Mouse (Mus musculus): ENCODE measurements around the gene Rundc1. TPM values are rescaled to one million over a fixed set of nuclear protein-coding genes. Genes with fewer than 3 reads are reported as not detected.
"Not testable (repeated sequence)": the region's sequence is repeated elsewhere in the genome, so short reads cannot be mapped to it uniquely, and the experiment has no call there.

Gene Rundc1
- 14.2 and 18.3 TPM in 2 replicates for polyA plus RNA-seq (2012; rRNA removed)

DNA sequence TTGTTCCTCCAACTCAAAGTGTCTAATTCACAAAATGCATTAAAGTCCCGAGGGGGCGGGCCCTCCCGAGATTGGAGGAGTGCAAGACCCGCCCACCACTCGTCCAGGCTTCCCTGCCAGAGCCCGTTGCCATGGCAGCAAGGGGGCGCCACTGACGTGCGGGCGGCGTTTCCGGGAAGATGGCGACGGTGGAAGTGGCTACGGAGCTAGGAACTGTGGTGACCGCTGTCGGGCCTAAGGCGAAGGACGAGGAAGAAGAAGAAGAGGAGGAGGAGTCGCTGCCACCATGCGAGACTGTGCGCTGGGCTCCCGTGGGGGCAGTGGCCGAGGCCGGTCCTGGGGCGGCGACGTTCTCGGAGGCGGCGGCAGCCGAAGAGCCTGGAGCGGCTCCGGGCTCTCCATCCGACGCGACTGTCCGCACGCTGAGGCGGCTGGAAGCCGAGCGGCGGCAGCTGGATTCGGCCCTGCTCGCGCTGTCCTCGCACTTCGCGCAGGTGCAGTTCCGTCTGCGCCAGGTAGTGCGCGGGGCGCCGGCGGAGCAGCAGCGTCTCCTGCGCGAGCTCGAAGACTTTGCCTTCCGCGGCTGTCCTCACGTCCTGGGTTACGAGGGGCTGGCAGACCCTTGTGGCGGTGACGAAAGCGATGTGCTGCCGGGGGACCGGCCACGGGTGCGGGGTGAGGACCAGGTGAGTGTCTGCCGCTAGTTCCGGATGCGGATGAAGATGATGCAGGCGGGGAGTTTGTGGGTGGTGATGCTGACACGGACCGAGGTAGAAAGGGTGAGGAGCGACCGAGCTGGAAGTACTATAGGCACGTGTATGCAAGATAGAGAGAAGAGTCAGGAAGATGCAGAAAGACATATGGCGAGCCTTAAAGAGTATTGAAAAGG is at the start of gene Rundc1, which contains the start of gene Ptges3l:
TSS of gene Rundc1 (plus strand) at position 161 of the 889 bp plus-strand sequence.
TSS of gene Ptges3l (minus strand) at position 409 of the 889 bp plus-strand sequence.
- Histone ChIP-seq H3K4me1 (ENCODE audit: control insufficient read depth, insufficient read depth, insufficient read length) (peaks cover 6% of the 10 kb centered on the region), H3K27ac (ENCODE audit: insufficient read depth, low read length) (peak within 1 kb of the TSS; percentile 86), H3K36me3 (ENCODE audit: control insufficient read depth, insufficient read depth, low read length) (peaks cover 3% of the 10 kb centered on the region), H3K4me3 (ENCODE audit: extremely low read depth, insufficient read depth, insufficient read length) (peak within 1 kb of the TSS; percentile 95), H3K27me3 (ENCODE audit: control insufficient read depth, insufficient read depth, low read length) (no peaks in the 10 kb centered on the region)
- peak; percentile 90 to 99 for DNase-seq (ENCODE audit: low read depth in 1 of 2, low spot score in 2 of 2)
- WGBS: under 1% methylated on average over 81 of the region's 81 CpGs
- TF ChIP-seq CTCF (IDR thresholded peaks at IDR 0.05; ENCODE audit: extremely low read depth, insufficient read depth, insufficient read length, insufficient replicate concordance) (peak; percentile 8; the same call in 1 of the 2 replicates), POLR2A (IDR thresholded peaks at IDR 0.05; ENCODE audit: low read depth, low read length) (peak; percentile 72)

- not testable (repeated sequence) for DNase-seq (ENCODE audit: low read depth in 1 of 2, low spot score in 2 of 2); H3K27me3 ChIP-seq (ENCODE audit: control insufficient read depth, insufficient read depth, low read length); H3K36me3 ChIP-seq (ENCODE audit: control insufficient read depth, insufficient read depth, low read length); H3K27ac ChIP-seq (ENCODE audit: insufficient read depth, low read length); H3K4me3 ChIP-seq (ENCODE audit: extremely low read depth, insufficient read depth, insufficient read length); H3K4me1 ChIP-seq (ENCODE audit: control insufficient read depth, insufficient read depth, insufficient read length)
- 89% methylated on average over 8 of the region's 8 CpGs for WGBS
Measured at GRCm38 (mm10) chr11:101378196-101378595, 46.7 kb upstream of the Rundc1 start.

DNA sequence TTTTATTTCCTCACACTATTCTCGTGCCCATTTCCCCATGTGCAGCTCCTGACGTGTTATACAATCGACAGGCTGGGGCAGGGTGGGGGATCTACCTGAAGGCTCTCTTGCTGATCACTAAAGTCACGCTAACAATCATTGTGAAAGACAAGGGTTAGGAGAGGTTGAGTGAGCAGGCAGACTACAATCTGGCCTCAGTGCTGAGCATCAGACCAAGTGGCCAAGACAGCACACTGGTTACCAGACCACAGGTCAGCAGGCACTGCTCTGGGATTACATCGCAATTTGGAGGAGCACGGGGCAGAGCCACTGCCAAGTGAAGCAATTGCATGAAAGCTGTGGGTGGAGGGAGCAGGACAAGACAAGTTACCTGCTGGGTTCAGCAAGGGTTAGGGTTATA is 46.0 kb upstream of the Rundc1 start:
- WGBS: 73% methylated on average over 6 of the region's 6 CpGs
- TF ChIP-seq CTCF (IDR thresholded peaks at IDR 0.05; ENCODE audit: extremely low read depth, insufficient read depth, insufficient read length, insufficient replicate concordance): no peak
- no peak for TF ChIP-seq POLR2A (IDR thresholded peaks at IDR 0.05; ENCODE audit: low read depth, low read length)
- no peaks in the 10 kb centered on the region for H3K4me1 ChIP-seq (ENCODE audit: control insufficient read depth, insufficient read depth, insufficient read length)
- no peaks in the 10 kb centered on the region for H3K27me3 ChIP-seq (ENCODE audit: control insufficient read depth, insufficient read depth, low read length)
- DNase-seq (ENCODE audit: low read depth in 1 of 2, low spot score in 2 of 2): no peak
- H3K27ac ChIP-seq (ENCODE audit: insufficient read depth, low read length): no peak overlapping the region
- H3K4me3 ChIP-seq (ENCODE audit: extremely low read depth, insufficient read depth, insufficient read length): no peak overlapping the region
- H3K36me3 ChIP-seq (ENCODE audit: control insufficient read depth, insufficient read depth, low read length): no peaks in the 10 kb centered on the region

- Histone ChIP-seq H3K36me3 (ENCODE audit: control insufficient read depth, insufficient read depth, low read length) (no peaks in the 10 kb centered on the region), H3K4me3 (ENCODE audit: extremely low read depth, insufficient read depth, insufficient read length) (no peak overlapping the region), H3K4me1 (ENCODE audit: control insufficient read depth, insufficient read depth, insufficient read length) (no peaks in the 10 kb centered on the region), H3K27me3 (ENCODE audit: control insufficient read depth, insufficient read depth, low read length) (no peaks in the 10 kb centered on the region), H3K27ac (ENCODE audit: insufficient read depth, low read length) (no peak overlapping the region)
- TF ChIP-seq CTCF (IDR thresholded peaks at IDR 0.05; ENCODE audit: extremely low read depth, insufficient read depth, insufficient read length, insufficient replicate concordance): no peak
- TF ChIP-seq POLR2A (IDR thresholded peaks at IDR 0.05; ENCODE audit: low read depth, low read length): no peak
- 60% methylated on average over 4 of the region's 4 CpGs for WGBS
- DNase-seq (ENCODE audit: low read depth in 1 of 2, low spot score in 2 of 2): no peak
Measured at GRCm38 (mm10) chr11:101381817-101382216, 43.1 kb upstream of the Rundc1 start.

DNA sequence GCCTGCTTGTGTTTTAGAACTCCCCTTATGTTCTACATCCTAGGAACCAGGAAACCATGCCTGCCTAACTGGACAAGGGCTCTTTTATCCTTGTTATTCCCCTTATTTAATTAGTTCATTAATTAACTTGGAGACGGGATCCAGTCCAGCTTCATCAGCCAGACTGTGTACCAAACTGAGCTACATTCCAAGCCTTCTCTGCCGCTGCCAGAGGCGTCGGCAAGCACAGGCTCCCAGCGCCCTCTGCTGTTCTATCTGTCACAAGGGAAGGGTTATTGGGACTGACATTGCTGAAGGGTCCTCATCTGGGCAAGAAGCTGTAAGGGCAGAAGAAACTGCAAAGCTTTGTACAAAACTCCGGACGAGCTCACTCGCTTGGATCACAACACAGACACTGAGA is 29.8 kb upstream of the Rundc1 start:
- H3K27me3 ChIP-seq (ENCODE audit: control insufficient read depth, insufficient read depth, low read length): no peaks in the 10 kb centered on the region
- H3K27ac ChIP-seq (ENCODE audit: insufficient read depth, low read length): no peak overlapping the region
- H3K4me1 ChIP-seq (ENCODE audit: control insufficient read depth, insufficient read depth, insufficient read length): no peaks in the 10 kb centered on the region
- 6% methylated on average over 8 of the region's 8 CpGs for WGBS
- no peaks in the 10 kb centered on the region for H3K36me3 ChIP-seq (ENCODE audit: control insufficient read depth, insufficient read depth, low read length)
- no peak overlapping the region for H3K4me3 ChIP-seq (ENCODE audit: extremely low read depth, insufficient read depth, insufficient read length)
- TF ChIP-seq CTCF (IDR thresholded peaks at IDR 0.05; ENCODE audit: extremely low read depth, insufficient read depth, insufficient read length, insufficient replicate concordance) (peak; percentile 60; the same call in 1 of the 2 replicates), POLR2A (IDR thresholded peaks at IDR 0.05; ENCODE audit: low read depth, low read length) (no peak)
- DNase-seq (ENCODE audit: low read depth in 1 of 2, low spot score in 2 of 2): peak in 1 of 2 experiments; percentile 38

- WGBS: 91% methylated on average over 2 of the region's 2 CpGs
- H3K4me3 ChIP-seq (ENCODE audit: extremely low read depth, insufficient read depth, insufficient read length): no peak overlapping the region
- no peaks in the 10 kb centered on the region for H3K27me3 ChIP-seq (ENCODE audit: control insufficient read depth, insufficient read depth, low read length)
- peaks cover 8% of the 10 kb centered on the region for H3K36me3 ChIP-seq (ENCODE audit: control insufficient read depth, insufficient read depth, low read length)
- no peak for DNase-seq (ENCODE audit: low read depth in 1 of 2, low spot score in 2 of 2)
- peaks cover 5% of the 10 kb centered on the region; the same call in 1 of the 2 replicates for H3K4me1 ChIP-seq (ENCODE audit: control insufficient read depth, insufficient read depth, insufficient read length)
- H3K27ac ChIP-seq (ENCODE audit: insufficient read depth, low read length): no peak overlapping the region
- TF ChIP-seq POLR2A (IDR thresholded peaks at IDR 0.05; ENCODE audit: low read depth, low read length) (no peak), CTCF (IDR thresholded peaks at IDR 0.05; ENCODE audit: extremely low read depth, insufficient read depth, insufficient read length, insufficient replicate concordance) (no peak)
Measured at GRCm38 (mm10) chr11:101415306-101415705, 9.6 kb upstream of the Rundc1 start.

Data from spleen, adult 2 months (tissue).